Mouse (Mus musculus): ENCODE results near the gene Esyt1. TPM values are rescaled to one million over a fixed set of nuclear protein-coding genes. Genes with fewer than 3 reads are reported as not detected.

Gene Esyt1
- polyA plus RNA-seq, 1 experiment from 2014 or later, result 11.7 TPM

DNA sequence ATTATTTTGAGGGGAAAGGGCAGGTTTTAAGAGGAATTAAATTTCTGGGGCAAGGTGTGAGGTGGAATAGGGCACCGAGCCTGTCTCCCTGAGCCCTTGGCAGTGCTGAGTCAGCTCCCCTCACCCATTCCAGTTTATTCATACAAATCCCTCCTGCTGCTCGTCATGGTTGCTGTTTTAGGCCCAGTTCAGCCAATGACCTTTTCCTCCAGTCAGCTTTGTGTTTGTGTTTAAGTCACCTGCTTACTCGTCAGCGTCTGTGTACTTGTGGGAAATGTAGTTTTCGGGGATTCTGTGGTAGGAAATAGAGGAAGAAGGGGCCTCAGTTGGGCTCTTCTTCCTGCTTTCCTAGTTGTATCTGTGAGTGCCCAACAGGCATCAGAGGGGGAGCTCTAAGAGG is 36.3 kb downstream of the Esyt1 start:
- Histone ChIP-seq H3K27ac (ENCODE audit: low read depth, low read length) (peak overlapping the region; percentile 60; the same call in 1 of the 2 replicates), H3K4me2 (replicated peaks; ENCODE audit: low read depth) (no peak overlapping the region), H3K36me3 (ENCODE audit: control insufficient read depth, insufficient read depth) (peaks cover 47% of the 10 kb centered on the region), H3K9ac (ENCODE audit: low read depth, low read length) (no peak overlapping the region), H3K4me1 (replicated peaks; ENCODE audit: control insufficient read depth, insufficient read depth, low read length) (no peaks in the 10 kb centered on the region), H3K27me3 (replicated peaks; ENCODE audit: control insufficient read depth, insufficient read depth, low read length) (no peaks in the 10 kb centered on the region), H3K9me3 (ENCODE audit: control insufficient read depth) (no peaks in the 10 kb centered on the region), H3K4me3 (ENCODE audit: low read depth, low read length) (no peak overlapping the region)
- no peak for TF ChIP-seq CTCF (IDR thresholded peaks at IDR 0.05; ENCODE audit: low read depth)
- WGBS, result 45% methylated on average over 5 of the region's 5 CpGs
- ATAC-seq, result no peak

GRCm38 (mm10) chr10:128488776-128489175 is 36.9 kb downstream of the Esyt1 start:
- no peak for ATAC-seq
- Histone ChIP-seq H3K9me3 (ENCODE audit: control insufficient read depth) (no peaks in the 10 kb centered on the region), H3K9ac (ENCODE audit: low read depth, low read length) (no peak overlapping the region), H3K4me3 (ENCODE audit: low read depth, low read length) (no peak overlapping the region), H3K27me3 (replicated peaks; ENCODE audit: control insufficient read depth, insufficient read depth, low read length) (no peaks in the 10 kb centered on the region), H3K27ac (ENCODE audit: low read depth, low read length) (peak overlapping the region; percentile 46; the same call in 1 of the 2 replicates), H3K4me1 (replicated peaks; ENCODE audit: control insufficient read depth, insufficient read depth, low read length) (no peaks in the 10 kb centered on the region), H3K4me2 (replicated peaks; ENCODE audit: low read depth) (no peak overlapping the region), H3K36me3 (ENCODE audit: control insufficient read depth, insufficient read depth) (peaks cover 53% of the 10 kb centered on the region)
- no peak for TF ChIP-seq CTCF (IDR thresholded peaks at IDR 0.05; ENCODE audit: low read depth)
- WGBS, result 72% methylated on average over 4 of the region's 4 CpGs

GRCm38 (mm10) chr10:128487861-128488712 is 37.6 kb downstream of the Esyt1 start:
- no peak for TF ChIP-seq CTCF (IDR thresholded peaks at IDR 0.05; ENCODE audit: low read depth)
- H3K36me3 ChIP-seq (ENCODE audit: control insufficient read depth, insufficient read depth), result peaks cover 60% of the 10 kb centered on the region
- no peak overlapping the region for H3K9ac ChIP-seq (ENCODE audit: low read depth, low read length)
- H3K27ac ChIP-seq (ENCODE audit: low read depth, low read length), result 0 out of 2 replicates have a peak overlapping the region, but pooled peaks have one; percentile 46
- no peaks in the 10 kb centered on the region for H3K9me3 ChIP-seq (ENCODE audit: control insufficient read depth)
- H3K4me3 ChIP-seq (ENCODE audit: low read depth, low read length), result no peak overlapping the region
- ATAC-seq, result no peak
- no peak overlapping the region for H3K4me2 ChIP-seq (replicated peaks; ENCODE audit: low read depth)
- H3K27me3 ChIP-seq (replicated peaks; ENCODE audit: control insufficient read depth, insufficient read depth, low read length), result no peaks in the 10 kb centered on the region
- WGBS, result 92% methylated on average over 22 of the region's 22 CpGs
- H3K4me1 ChIP-seq (replicated peaks; ENCODE audit: control insufficient read depth, insufficient read depth, low read length), result no peaks in the 10 kb centered on the region

- H3K27me3 ChIP-seq (replicated peaks; ENCODE audit: control insufficient read depth, insufficient read depth, low read length), result no peaks in the 10 kb centered on the region
- no peaks in the 10 kb centered on the region for H3K4me1 ChIP-seq (replicated peaks; ENCODE audit: control insufficient read depth, insufficient read depth, low read length)
- no peak overlapping the region for H3K27ac ChIP-seq (ENCODE audit: low read depth, low read length)
- peaks cover 77% of the 10 kb centered on the region for H3K36me3 ChIP-seq (ENCODE audit: control insufficient read depth, insufficient read depth)
- no peak overlapping the region for H3K4me3 ChIP-seq (ENCODE audit: low read depth, low read length)
- no peak for ATAC-seq
- no peak overlapping the region for H3K4me2 ChIP-seq (replicated peaks; ENCODE audit: low read depth)
- TF ChIP-seq CTCF (IDR thresholded peaks at IDR 0.05; ENCODE audit: low read depth), result no peak
- WGBS, result 83% methylated on average over 7 of the region's 7 CpGs
- no peak overlapping the region for H3K9ac ChIP-seq (ENCODE audit: low read depth, low read length)
- no peaks in the 10 kb centered on the region for H3K9me3 ChIP-seq (ENCODE audit: control insufficient read depth)
Measured at GRCm38 (mm10) chr10:128486370-128486769, 39.3 kb downstream of the Esyt1 start.

GRCm38 (mm10) chr10:128474366-128474765 is 51.3 kb downstream of the Esyt1 start:
- no peak for ATAC-seq
- H3K4me1 ChIP-seq (replicated peaks; ENCODE audit: control insufficient read depth, insufficient read depth, low read length), result no peaks in the 10 kb centered on the region
- no peaks in the 10 kb centered on the region for H3K9me3 ChIP-seq (ENCODE audit: control insufficient read depth)
- no peak overlapping the region for H3K4me2 ChIP-seq (replicated peaks; ENCODE audit: low read depth)
- 92% methylated on average over 12 of the region's 12 CpGs for WGBS
- no peak overlapping the region for H3K9ac ChIP-seq (ENCODE audit: low read depth, low read length)
- H3K36me3 ChIP-seq (ENCODE audit: control insufficient read depth, insufficient read depth), result peaks cover 87% of the 10 kb centered on the region
- TF ChIP-seq CTCF (IDR thresholded peaks at IDR 0.05; ENCODE audit: low read depth), result no peak
- H3K27me3 ChIP-seq (replicated peaks; ENCODE audit: control insufficient read depth, insufficient read depth, low read length), result no peaks in the 10 kb centered on the region
- no peak overlapping the region for H3K4me3 ChIP-seq (ENCODE audit: low read depth, low read length)
- no peak overlapping the region for H3K27ac ChIP-seq (ENCODE audit: low read depth, low read length)

- WGBS, result 3% methylated on average over 5 of the region's 5 CpGs
Measured at GRCm38 (mm10) chr10:128460270-128460630, 65.4 kb downstream of the Esyt1 start.

More at GRCm38 (mm10) chr10:128460270-128460630, 65.4 kb downstream of the Esyt1 start:
- no peak for ATAC-seq
- H3K9me3 ChIP-seq (ENCODE audit: control insufficient read depth), result no peaks in the 10 kb centered on the region
- peak overlapping the region; percentile 80 for H3K4me2 ChIP-seq (replicated peaks; ENCODE audit: low read depth)
- H3K9ac ChIP-seq (ENCODE audit: low read depth, low read length), result peak overlapping the region; percentile 18; the same call in 1 of the 2 replicates
- H3K36me3 ChIP-seq (ENCODE audit: control insufficient read depth, insufficient read depth), result peaks cover 29% of the 10 kb centered on the region
- H3K4me1 ChIP-seq (replicated peaks; ENCODE audit: control insufficient read depth, insufficient read depth, low read length), result no peaks in the 10 kb centered on the region
- TF ChIP-seq CTCF (IDR thresholded peaks at IDR 0.05; ENCODE audit: low read depth), result no peak
- H3K27ac ChIP-seq (ENCODE audit: low read depth, low read length), result peak overlapping the region; percentile 8; the same call in 1 of the 2 replicates
- no peaks in the 10 kb centered on the region for H3K27me3 ChIP-seq (replicated peaks; ENCODE audit: control insufficient read depth, insufficient read depth, low read length)
- H3K4me3 ChIP-seq (ENCODE audit: low read depth, low read length), result peak overlapping the region; percentile 66

Small RNA genes lying within 50 kb of the gene (microRNA-seq; reads per million reads assigned to microRNA genes)
- not detected for gene Gm47275
- not detected for gene Mir6916

Other genes with a start within 250 kb of the Esyt1 start
- gene Il23a, start 227.1 kb downstream of the Esyt1 start, polyA plus RNA-seq (2015; fragmentation: Nextera tagmentation; extraction: Ambion mirVana), result 0.22 and 0.46 TPM in 2 replicates
- gene Pan2, start 222.5 kb downstream of the Esyt1 start, polyA plus RNA-seq (2015; fragmentation: Nextera tagmentation; extraction: Ambion mirVana), result 11.5 and 14.0 TPM in 2 replicates
- 254 and 273 TPM in 2 replicates for gene Cnpy2, start 203.4 kb downstream of the Esyt1 start, polyA plus RNA-seq (2015; fragmentation: Nextera tagmentation; extraction: Ambion mirVana)
- gene Cs, start 188.1 kb downstream of the Esyt1 start, polyA plus RNA-seq (2015; fragmentation: Nextera tagmentation; extraction: Ambion mirVana), result 248 and 266 TPM in 2 replicates
- gene Coq10a, start 156.9 kb downstream of the Esyt1 start, polyA plus RNA-seq (2015; fragmentation: Nextera tagmentation; extraction: Ambion mirVana), result 21.1 and 22.3 TPM in 2 replicates
- 4.0 and 4.9 TPM in 2 replicates for gene Ankrd52, start 148.8 kb downstream of the Esyt1 start, polyA plus RNA-seq (2015; fragmentation: Nextera tagmentation; extraction: Ambion mirVana)
- 109 and 114 TPM in 2 replicates for gene Slc39a5, start 124.6 kb downstream of the Esyt1 start, polyA plus RNA-seq (2015; fragmentation: Nextera tagmentation; extraction: Ambion mirVana)
- 79.2 and 82.5 TPM in 2 replicates for gene Nabp2, start 114.4 kb downstream of the Esyt1 start, polyA plus RNA-seq (2015; fragmentation: Nextera tagmentation; extraction: Ambion mirVana)
- 29.1 and 33.1 TPM in 2 replicates for gene Rnf41, start 114.2 kb downstream of the Esyt1 start, polyA plus RNA-seq (2015; fragmentation: Nextera tagmentation; extraction: Ambion mirVana)
- 31.1 and 31.6 TPM in 2 replicates for gene Smarcc2, start 66.6 kb downstream of the Esyt1 start, polyA plus RNA-seq (2015; fragmentation: Nextera tagmentation; extraction: Ambion mirVana)
- 2,493 and 2,543 TPM in 2 replicates for gene Myl6, start 31.7 kb downstream of the Esyt1 start, polyA plus RNA-seq (2015; fragmentation: Nextera tagmentation; extraction: Ambion mirVana)
- 1.3 and 1.8 TPM in 2 replicates for gene Myl6b, start 27.2 kb downstream of the Esyt1 start, polyA plus RNA-seq (2015; fragmentation: Nextera tagmentation; extraction: Ambion mirVana)
- 10.0 and 10.4 TPM in 2 replicates for gene Zc3h10, start 21.9 kb upstream of the Esyt1 start, polyA plus RNA-seq (2015; fragmentation: Nextera tagmentation; extraction: Ambion mirVana)
- 2,426 and 2,428 TPM in 2 replicates for gene Rpl41, start 23.4 kb upstream of the Esyt1 start, polyA plus RNA-seq (2015; fragmentation: Nextera tagmentation; extraction: Ambion mirVana)
- 65.3 and 66.8 TPM in 2 replicates for gene Pa2g4, start 40.1 kb upstream of the Esyt1 start, polyA plus RNA-seq (2015; fragmentation: Nextera tagmentation; extraction: Ambion mirVana)
- gene Erbb3, start 63.8 kb upstream of the Esyt1 start, polyA plus RNA-seq (2015; fragmentation: Nextera tagmentation; extraction: Ambion mirVana), result 22.3 and 23.8 TPM in 2 replicates
- 519 and 548 TPM in 2 replicates for gene Rps26, start 100.9 kb upstream of the Esyt1 start, polyA plus RNA-seq (2015; fragmentation: Nextera tagmentation; extraction: Ambion mirVana)
- gene Ikzf4, start 120.1 kb upstream of the Esyt1 start, polyA plus RNA-seq (2015; fragmentation: Nextera tagmentation; extraction: Ambion mirVana), result 0.95 and 1.7 TPM in 2 replicates
- 5.1 and 5.4 TPM in 2 replicates for gene Suox, start 148.2 kb upstream of the Esyt1 start, polyA plus RNA-seq (2015; fragmentation: Nextera tagmentation; extraction: Ambion mirVana)
- gene Rab5b, start 170.4 kb upstream of the Esyt1 start, polyA plus RNA-seq (2015; fragmentation: Nextera tagmentation; extraction: Ambion mirVana), result 35.9 and 37.8 TPM in 2 replicates
- gene Pmel, start 178.3 kb upstream of the Esyt1 start, polyA plus RNA-seq (2015; fragmentation: Nextera tagmentation; extraction: Ambion mirVana), result 0.55 and 0.86 TPM in 2 replicates
- gene Cdk2, start 179.2 kb upstream of the Esyt1 start, polyA plus RNA-seq (2015; fragmentation: Nextera tagmentation; extraction: Ambion mirVana), result 23.3 and 24.1 TPM in 2 replicates
- 7.1 and 8.2 TPM in 2 replicates for gene Dgka, start 219.0 kb upstream of the Esyt1 start, polyA plus RNA-seq (2015; fragmentation: Nextera tagmentation; extraction: Ambion mirVana)
- 22.3 and 22.7 TPM in 2 replicates for gene Pym1, start 222.0 kb upstream of the Esyt1 start, polyA plus RNA-seq (2015; fragmentation: Nextera tagmentation; extraction: Ambion mirVana)